Mouse (Mus musculus) ES-E14 (cell line): ENCODE results near the gene Fbxl17.

Experiments used
- CHD2 ChIP-seq: IDR thresholded peaks from 2 replicates; pipeline ENCODE4 v1.6.1; 2014; ENCODE audit warnings: mild to moderate bottlenecking, low read depth, low read length, inconsistent platforms
- HCFC1 ChIP-seq: IDR thresholded peaks from 2 replicates; pipeline ENCODE4 v1.6.1; 2012; ENCODE audit warnings: low read length, inconsistent platforms, borderline replicate concordance; ENCODE audit not compliant: insufficient read depth
- MAFK ChIP-seq: IDR thresholded peaks from 2 replicates; pipeline ENCODE4 v1.6.1; 2014; ENCODE audit warnings: mild to moderate bottlenecking, low read depth, low read length, inconsistent platforms; ENCODE audit not compliant: insufficient read depth
- ZNF384 ChIP-seq: IDR thresholded peaks from 2 replicates; pipeline ENCODE4 v1.6.1; 2012; ENCODE audit warnings: low read depth, low read length, inconsistent platforms

- no peak for TF ChIP-seq HCFC1
- no peak for TF ChIP-seq CHD2
- TF ChIP-seq ZNF384 = no peak
- no peak for TF ChIP-seq MAFK
Measured at GRCm38 (mm10) chr17:63236846-63237245, 263.0 kb downstream of the Fbxl17 start.
